Mouse (Mus musculus) frontal cortex, adult (tissue): ENCODE data around the gene Gldc.
A peak's percentile ranks its signal among the peaks of the same experiment; 100 is the strongest.

Source experiments
- ATAC-seq: cut with Nextera tagmentation; 2 replicates; pipeline ENCODE4 v1.9.2; 2017; ENCODE audit warnings: mild to moderate bottlenecking, moderate library complexity, mixed read lengths; ENCODE audit not compliant: low TSS enrichment

The Gldc gene

GRCm38 (mm10) chr19:30158189-30158588 lies 17.0 kb downstream of the Gldc start:
- ATAC-seq, result no peak

- ATAC-seq, result peak; percentile 89
Measured at GRCm38 (mm10) chr19:30157031-30157687, 18.1 kb downstream of the Gldc start.

- no peak for ATAC-seq
Measured at GRCm38 (mm10) chr19:30153729-30154128, 21.5 kb downstream of the Gldc start.

GRCm38 (mm10) chr19:30151290-30151689 lies 23.9 kb downstream of the Gldc start:
- ATAC-seq, result no peak

GRCm38 (mm10) chr19:30149238-30149805 lies 25.9 kb downstream of the Gldc start:
- ATAC-seq, result no peak

GRCm38 (mm10) chr19:30147306-30147705 lies 27.9 kb downstream of the Gldc start:
- ATAC-seq, result no peak

- ATAC-seq, result no peak
Measured at GRCm38 (mm10) chr19:30146761-30147160, 28.5 kb downstream of the Gldc start.

GRCm38 (mm10) chr19:30145106-30145505 lies 30.1 kb downstream of the Gldc start:
- ATAC-seq, result no peak

- ATAC-seq, result no peak
Measured at GRCm38 (mm10) chr19:30136308-30136707, 38.9 kb downstream of the Gldc start.

GRCm38 (mm10) chr19:30128177-30128576 lies 47.1 kb downstream of the Gldc start:
- peak; percentile 62; the same call in 1 of the 2 replicates for ATAC-seq

GRCm38 (mm10) chr19:30125670-30126059 lies 49.6 kb downstream of the Gldc start:
- ATAC-seq, result no peak

- ATAC-seq, result no peak
Measured at GRCm38 (mm10) chr19:30124999-30125669, 50.1 kb downstream of the Gldc start.

- ATAC-seq, result peak; percentile 35
Measured at GRCm38 (mm10) chr19:30118344-30119312, 56.6 kb downstream of the Gldc start.

- ATAC-seq, result peak; percentile 93
Measured at GRCm38 (mm10) chr19:30117775-30118174, 57.5 kb downstream of the Gldc start.

GRCm38 (mm10) chr19:30117241-30117640 lies 58.0 kb downstream of the Gldc start:
- no peak for ATAC-seq

GRCm38 (mm10) chr19:30115606-30116005 lies 59.6 kb downstream of the Gldc start:
- no peak for ATAC-seq

GRCm38 (mm10) chr19:30114919-30115441 lies 60.2 kb downstream of the Gldc start:
- no peak for ATAC-seq

GRCm38 (mm10) chr19:30112961-30113688 lies 62.1 kb downstream of the Gldc start:
- ATAC-seq, result peak; percentile 40; the same call in 1 of the 2 replicates

- no peak for ATAC-seq
Measured at GRCm38 (mm10) chr19:30111421-30111820, 63.8 kb downstream of the Gldc start.

GRCm38 (mm10) chr19:30109122-30109521 lies 66.1 kb downstream of the Gldc start:
- peak; percentile 68 for ATAC-seq

GRCm38 (mm10) chr19:30108616-30109015 lies 66.6 kb downstream of the Gldc start:
- ATAC-seq, result no peak
